Mouse (Mus musculus): ENCODE measurements around the gene Gm572. TPM values are rescaled to one million over a fixed set of nuclear protein-coding genes. Genes with fewer than 3 reads are reported as not detected.

Gm572 gene
- polyA plus RNA-seq, 1 experiment = not detected

- no peak for TF ChIP-seq FLI1 (IDR thresholded peaks at IDR 0.05; ENCODE audit: low read length)
- TF ChIP-seq GATA1 (IDR thresholded peaks at IDR 0.05; ENCODE audit: borderline replicate concordance, low read length) = no peak
- H3K36me3 ChIP-seq (replicated peaks; ENCODE audit: low read length) = peaks cover 32% of the 10 kb centered on the region
- H3K4me1 ChIP-seq = peaks cover 32% of the 10 kb centered on the region
- H3K27me3 ChIP-seq (replicated peaks) = no peaks in the 10 kb centered on the region
- H3K4me3 ChIP-seq (replicated peaks) = no peak overlapping the region
- H3K9me3 ChIP-seq = no peaks in the 10 kb centered on the region
Observed at GRCm38 (mm10) chr4:148604141-148604540, 39.0 kb upstream of the Gm572 start.

- H3K27me3 ChIP-seq (replicated peaks) = no peaks in the 10 kb centered on the region
- peaks cover 32% of the 10 kb centered on the region for H3K4me1 ChIP-seq
- no peak overlapping the region for H3K4me3 ChIP-seq (replicated peaks)
- no peak for TF ChIP-seq GATA1 (IDR thresholded peaks at IDR 0.05; ENCODE audit: borderline replicate concordance, low read length)
- TF ChIP-seq FLI1 (IDR thresholded peaks at IDR 0.05; ENCODE audit: low read length) = no peak
- no peaks in the 10 kb centered on the region for H3K9me3 ChIP-seq
- H3K36me3 ChIP-seq (replicated peaks; ENCODE audit: low read length) = peaks cover 30% of the 10 kb centered on the region
Observed at GRCm38 (mm10) chr4:148604541-148605165, 38.5 kb upstream of the Gm572 start.

- TF ChIP-seq GATA1 (IDR thresholded peaks at IDR 0.05; ENCODE audit: borderline replicate concordance, low read length) = no peak
- no peak for TF ChIP-seq FLI1 (IDR thresholded peaks at IDR 0.05; ENCODE audit: low read length)
- H3K9me3 ChIP-seq = no peaks in the 10 kb centered on the region
- H3K4me1 ChIP-seq = peaks cover 25% of the 10 kb centered on the region
- no peak overlapping the region for H3K4me3 ChIP-seq (replicated peaks)
- no peaks in the 10 kb centered on the region for H3K27me3 ChIP-seq (replicated peaks)
- H3K36me3 ChIP-seq (replicated peaks; ENCODE audit: low read length) = peaks cover 36% of the 10 kb centered on the region
Observed at GRCm38 (mm10) chr4:148607758-148608157, 35.4 kb upstream of the Gm572 start.

- Histone ChIP-seq H3K27me3 (replicated peaks) (no peaks in the 10 kb centered on the region), H3K4me1 (peaks cover 18% of the 10 kb centered on the region), H3K4me3 (replicated peaks) (no peak overlapping the region), H3K36me3 (replicated peaks; ENCODE audit: low read length) (peaks cover 46% of the 10 kb centered on the region), H3K9me3 (no peaks in the 10 kb centered on the region)
- TF ChIP-seq GATA1 (IDR thresholded peaks at IDR 0.05; ENCODE audit: borderline replicate concordance, low read length) (no peak), FLI1 (IDR thresholded peaks at IDR 0.05; ENCODE audit: low read length) (no peak)
Observed at GRCm38 (mm10) chr4:148609805-148610204, 33.3 kb upstream of the Gm572 start.

GRCm38 (mm10) chr4:148610631-148611364 is 32.3 kb upstream of the Gm572 start:
- no peak for TF ChIP-seq GATA1 (IDR thresholded peaks at IDR 0.05; ENCODE audit: borderline replicate concordance, low read length)
- no peak for TF ChIP-seq FLI1 (IDR thresholded peaks at IDR 0.05; ENCODE audit: low read length)
- Histone ChIP-seq H3K27me3 (replicated peaks) (no peaks in the 10 kb centered on the region), H3K4me3 (replicated peaks) (no peak overlapping the region), H3K9me3 (no peaks in the 10 kb centered on the region), H3K4me1 (peaks cover 15% of the 10 kb centered on the region; the same call in 1 of the 2 replicates), H3K36me3 (replicated peaks; ENCODE audit: low read length) (peaks cover 56% of the 10 kb centered on the region)

GRCm38 (mm10) chr4:148612557-148612956 is 30.6 kb upstream of the Gm572 start:
- H3K36me3 ChIP-seq (replicated peaks; ENCODE audit: low read length) = peaks cover 68% of the 10 kb centered on the region
- no peaks in the 10 kb centered on the region for H3K27me3 ChIP-seq (replicated peaks)
- TF ChIP-seq GATA1 (IDR thresholded peaks at IDR 0.05; ENCODE audit: borderline replicate concordance, low read length) (no peak), FLI1 (IDR thresholded peaks at IDR 0.05; ENCODE audit: low read length) (no peak)
- H3K4me1 ChIP-seq = peaks cover 13% of the 10 kb centered on the region; the same call in 1 of the 2 replicates
- H3K9me3 ChIP-seq = no peaks in the 10 kb centered on the region
- no peak overlapping the region for H3K4me3 ChIP-seq (replicated peaks)

- H3K4me1 ChIP-seq = peaks cover 10% of the 10 kb centered on the region; the same call in 1 of the 2 replicates
- H3K27me3 ChIP-seq (replicated peaks) = no peaks in the 10 kb centered on the region
- peaks cover 76% of the 10 kb centered on the region for H3K36me3 ChIP-seq (replicated peaks; ENCODE audit: low read length)
- H3K4me3 ChIP-seq (replicated peaks) = no peak overlapping the region
- H3K9me3 ChIP-seq = no peaks in the 10 kb centered on the region
- TF ChIP-seq FLI1 (IDR thresholded peaks at IDR 0.05; ENCODE audit: low read length) = no peak
- TF ChIP-seq GATA1 (IDR thresholded peaks at IDR 0.05; ENCODE audit: borderline replicate concordance, low read length) = no peak
Observed at GRCm38 (mm10) chr4:148613738-148614137, 29.4 kb upstream of the Gm572 start.

- H3K9me3 ChIP-seq = no peaks in the 10 kb centered on the region
- peaks cover 31% of the 10 kb centered on the region for H3K4me1 ChIP-seq
- H3K4me3 ChIP-seq (replicated peaks) = no peak overlapping the region
- H3K36me3 ChIP-seq (replicated peaks; ENCODE audit: low read length) = peaks cover 91% of the 10 kb centered on the region
- H3K27me3 ChIP-seq (replicated peaks) = no peaks in the 10 kb centered on the region
- TF ChIP-seq GATA1 (IDR thresholded peaks at IDR 0.05; ENCODE audit: borderline replicate concordance, low read length) = no peak
- no peak for TF ChIP-seq FLI1 (IDR thresholded peaks at IDR 0.05; ENCODE audit: low read length)
Observed at GRCm38 (mm10) chr4:148619805-148620204, 23.3 kb upstream of the Gm572 start.

GRCm38 (mm10) chr4:148620718-148621117 is 22.4 kb upstream of the Gm572 start:
- peaks cover 35% of the 10 kb centered on the region for H3K4me1 ChIP-seq
- H3K36me3 ChIP-seq (replicated peaks; ENCODE audit: low read length) = peaks cover 87% of the 10 kb centered on the region
- TF ChIP-seq GATA1 (IDR thresholded peaks at IDR 0.05; ENCODE audit: borderline replicate concordance, low read length) (no peak), FLI1 (IDR thresholded peaks at IDR 0.05; ENCODE audit: low read length) (no peak)
- H3K27me3 ChIP-seq (replicated peaks) = no peaks in the 10 kb centered on the region
- no peak overlapping the region for H3K4me3 ChIP-seq (replicated peaks)
- H3K9me3 ChIP-seq = no peaks in the 10 kb centered on the region

GRCm38 (mm10) chr4:148622485-148622884 is 20.6 kb upstream of the Gm572 start:
- Histone ChIP-seq H3K36me3 (replicated peaks; ENCODE audit: low read length) (peaks cover 73% of the 10 kb centered on the region), H3K4me3 (replicated peaks) (no peak overlapping the region), H3K4me1 (peaks cover 40% of the 10 kb centered on the region), H3K9me3 (no peaks in the 10 kb centered on the region), H3K27me3 (replicated peaks) (no peaks in the 10 kb centered on the region)
- TF ChIP-seq FLI1 (IDR thresholded peaks at IDR 0.05; ENCODE audit: low read length) = no peak
- TF ChIP-seq GATA1 (IDR thresholded peaks at IDR 0.05; ENCODE audit: borderline replicate concordance, low read length) = no peak

Data from megakaryocyte, embryonic 14.5 days (primary cell).